Mouse (Mus musculus): ENCODE results near the gene Dpysl4. TPM values are rescaled to one million over a fixed set of nuclear protein-coding genes. Genes with fewer than 3 reads are reported as not detected.

The Dpysl4 gene
- polyA plus RNA-seq, 1 experiment from 2014 or later = 0.18 TPM

DNA sequence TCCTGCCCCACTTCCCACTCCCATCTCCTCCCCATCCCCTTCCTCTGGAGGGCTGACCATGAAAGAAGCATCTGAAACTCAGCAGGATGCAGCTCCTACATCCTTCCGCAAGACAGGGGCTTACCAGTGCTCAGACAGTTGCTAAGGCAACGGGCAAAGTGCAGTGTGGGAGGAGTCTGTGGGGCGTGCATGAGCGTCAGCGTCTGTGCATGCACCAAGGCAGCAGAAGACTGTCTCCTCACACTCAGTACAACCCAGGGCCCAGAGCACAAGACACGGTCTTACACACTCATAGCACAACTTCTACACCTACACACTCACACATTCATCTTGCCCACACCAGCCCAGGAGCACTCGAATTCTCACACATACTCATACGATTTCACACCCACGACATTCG is 65.3 kb downstream of the Dpysl4 start:
- Histone ChIP-seq H3K9ac (ENCODE audit: low read depth, low read length) (no peak overlapping the region), H3K4me1 (ENCODE audit: control insufficient read depth, low read depth, low read length) (no peaks in the 10 kb centered on the region), H3K9me3 (replicated peaks; ENCODE audit: control insufficient read depth, low read length) (no peaks in the 10 kb centered on the region), H3K4me2 (ENCODE audit: low read depth, low read length) (no peak overlapping the region), H3K27me3 (ENCODE audit: control insufficient read depth, insufficient read depth, low read depth, low read length) (no peaks in the 10 kb centered on the region), H3K36me3 (ENCODE audit: control insufficient read depth, insufficient read depth) (no peaks in the 10 kb centered on the region), H3K27ac (ENCODE audit: low read length) (no peak overlapping the region), H3K4me3 (ENCODE audit: low read depth, low read length) (no peak overlapping the region)
- no peak for ATAC-seq (ENCODE audit: low read depth)
- 29% methylated on average over 10 of the region's 10 CpGs for WGBS (ENCODE audit: insufficient replicate concordance)

Other genes with a start within 250 kb of the Dpysl4 start
- 5.7 TPM in 2 replicates for gene Ppp2r2d, start 239.9 kb upstream of the Dpysl4 start, polyA plus RNA-seq (2015; fragmentation: Nextera tagmentation; extraction: Ambion mirVana)
- gene Mapk1ip1, start 239.7 kb upstream of the Dpysl4 start, polyA plus RNA-seq (2015; fragmentation: Nextera tagmentation; extraction: Ambion mirVana) = 3.9 and 4.3 TPM in 2 replicates
- gene Bnip3, start 176.5 kb upstream of the Dpysl4 start, polyA plus RNA-seq (2015; fragmentation: Nextera tagmentation; extraction: Ambion mirVana) = 186 and 192 TPM in 2 replicates
- not detected in 2 replicates for gene Jakmip3, start 145.3 kb upstream of the Dpysl4 start, polyA plus RNA-seq (2015; fragmentation: Nextera tagmentation; extraction: Ambion mirVana)
- gene Lrrc27, start 127.0 kb downstream of the Dpysl4 start, polyA plus RNA-seq (2015; fragmentation: Nextera tagmentation; extraction: Ambion mirVana) = 0.35 and 0.68 TPM in 2 replicates
- not detected in 2 replicates for gene Stk32c, start 127.3 kb downstream of the Dpysl4 start, polyA plus RNA-seq (2015; fragmentation: Nextera tagmentation; extraction: Ambion mirVana)
- gene Pwwp2b, start 162.5 kb downstream of the Dpysl4 start, polyA plus RNA-seq (2015; fragmentation: Nextera tagmentation; extraction: Ambion mirVana) = 1.1 and 1.3 TPM in 2 replicates

Data from liver, embryonic 16.5 days (tissue).